Mouse (Mus musculus) intestine, postnatal 0 days (tissue): ENCODE results near the gene Pld4. TPM values are rescaled to one million over a fixed set of nuclear protein-coding genes. Genes with fewer than 3 reads are reported as not detected.

ENCODE experiments used
- ATAC-seq: fragments of 200-750 bp; cut with Nextera tagmentation; 2 replicates; pipeline ENCODE4 v1.8.0; 2017; ENCODE audit warnings: mild to moderate bottlenecking, moderate TSS enrichment, moderate library complexity
- H3K27ac ChIP-seq: fragments of 300-500 bp; sonication (generic); 2 replicates; pipeline ENCODE4 v1.5.1; 2014; ENCODE audit warnings: mild to moderate bottlenecking, low read depth, low read length, moderate library complexity
- H3K27me3 ChIP-seq: fragments of 300-500 bp; sonication (generic); replicated peaks from 2 replicates; pipeline ENCODE4 v1.6.1; 2014; ENCODE audit warnings: low read length, mixed read lengths; ENCODE audit not compliant: control insufficient read depth, insufficient read depth
- H3K36me3 ChIP-seq: fragments of 300-500 bp; sonication (generic); 2 replicates; pipeline ENCODE4 v1.6.1; 2014; ENCODE audit warnings: mild to moderate bottlenecking, moderate library complexity; ENCODE audit not compliant: control insufficient read depth, insufficient read depth
- H3K4me1 ChIP-seq: fragments of 300-500 bp; sonication (generic); replicated peaks from 2 replicates; pipeline ENCODE4 v1.6.1; 2014; ENCODE audit warnings: antibody characterized with exemption, low read length, mixed read lengths; ENCODE audit not compliant: control insufficient read depth, insufficient read depth
- H3K4me2 ChIP-seq: fragments of 300-500 bp; sonication (generic); replicated peaks from 2 replicates; pipeline ENCODE4 v1.6.1; 2014; ENCODE audit warnings: low read depth, mild to moderate bottlenecking, moderate library complexity
- H3K4me3 ChIP-seq: fragments of 300-500 bp; sonication (generic); 2 replicates; pipeline ENCODE4 v1.5.1; 2014; ENCODE audit warnings: low read depth, low read length
- H3K9ac ChIP-seq: fragments of 300-500 bp; sonication (generic); 2 replicates; pipeline ENCODE4 v1.6.1; 2014; ENCODE audit warnings: mild to moderate bottlenecking, low read depth, low read length
- H3K9me3 ChIP-seq: fragments of 300-500 bp; sonication (generic); 2 replicates; pipeline ENCODE4 v1.6.1; 2016; ENCODE audit warnings: mixed run types; ENCODE audit not compliant: control insufficient read depth
- CTCF ChIP-seq: sonication (generic); IDR thresholded peaks from 2 replicates; pipeline ENCODE4 v1.5.1; 2016; ENCODE audit warnings: low read depth, mild to moderate bottlenecking, control low read depth, antibody characterized with exemption, moderate library complexity
- WGBS: fragments of 180-500 bp; shearing (Covaris S2); extraction: QIAGEN DNeasy Blood & Tissue Kit; methylation state at CpG from one replicate; pipeline ENCODE4 v1.1.7; 2014; 5-methylcytosine and 5-hydroxymethylcytosine counted together
- polyA plus RNA-seq: library from polyadenylated mRNA; unstranded; fragments of >200 nt; fragmentation: Nextera tagmentation; extraction: Ambion mirVana; gene quantifications from 2 replicates; pipeline ENCODE4 v1.2.1, GENCODE M21; 2015

Gene Pld4
- polyA plus RNA-seq, 1 experiment from 2014 or later: 6.7 TPM

DNA sequence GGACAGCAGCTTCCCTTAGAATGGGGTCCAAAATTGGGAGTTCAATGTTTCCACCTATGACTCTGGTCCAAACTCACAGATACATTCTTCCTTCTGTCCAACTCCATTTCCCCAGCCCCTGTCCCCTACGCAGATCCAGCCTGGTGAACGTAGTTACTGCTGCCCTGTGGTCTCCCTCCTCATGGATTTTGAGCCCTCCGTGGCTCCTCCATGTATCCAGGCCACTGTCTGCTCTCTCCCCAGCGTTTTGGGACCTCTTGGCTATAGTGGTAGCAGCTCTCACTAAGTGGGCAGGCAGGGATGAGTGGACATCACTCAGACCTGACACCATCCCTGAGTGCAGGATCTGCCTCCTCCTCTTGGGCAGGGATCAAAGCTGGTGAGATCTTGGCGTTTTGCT is 38.3 kb downstream of the Pld4 start:
- Histone ChIP-seq H3K36me3 (no peaks in the 10 kb centered on the region), H3K27me3 (peaks cover 17% of the 10 kb centered on the region), H3K4me1 (0 out of 2 replicates have a peak, but pooled peaks cover 5% of the 10 kb centered on the region), H3K4me3 (no peak overlapping the region), H3K9ac (no peak overlapping the region), H3K9me3 (no peaks in the 10 kb centered on the region), H3K4me2 (no peak overlapping the region), H3K27ac (no peak overlapping the region)
- no peak for TF ChIP-seq CTCF
- 60% methylated on average over 5 of the region's 5 CpGs for WGBS
- no peak for ATAC-seq

DNA sequence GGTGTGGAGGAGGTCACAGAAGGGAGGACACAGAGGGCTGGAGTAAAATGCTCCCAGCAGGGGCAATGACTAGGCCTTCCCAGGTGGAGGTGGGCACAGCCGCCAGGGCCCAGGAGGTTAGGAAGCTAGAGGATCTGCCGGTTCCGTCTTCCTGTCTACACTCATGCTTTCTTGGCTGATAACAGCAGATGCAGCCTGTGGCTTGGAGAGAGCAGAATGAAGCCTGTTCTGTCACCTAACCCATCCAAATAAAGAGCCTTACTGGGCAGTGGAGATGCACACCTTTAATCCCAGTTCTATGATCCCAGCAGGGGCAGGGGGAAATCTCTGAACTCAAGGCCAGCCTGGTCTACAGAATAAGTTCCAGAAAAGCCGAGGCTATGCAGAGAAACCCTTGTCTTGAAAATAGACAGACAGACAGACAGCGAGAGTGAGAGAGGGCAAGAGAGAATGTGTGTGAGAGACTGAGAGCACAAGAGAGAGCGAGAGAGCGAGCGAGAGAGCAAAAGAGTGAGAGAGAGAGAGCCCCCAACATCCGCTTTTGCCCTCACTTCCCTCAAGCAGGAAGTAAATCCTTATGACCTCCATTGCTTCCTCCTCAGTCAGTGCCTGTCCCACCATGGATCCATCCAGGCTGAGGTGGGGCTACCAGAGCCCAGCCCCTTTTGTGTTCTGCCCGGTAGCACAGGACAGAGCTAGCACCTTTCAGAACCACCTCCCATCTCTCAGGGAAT is 38.9 kb downstream of the Pld4 start:
- ATAC-seq: no peak
- H3K27ac ChIP-seq: no peak overlapping the region
- no peak for TF ChIP-seq CTCF
- 89% methylated on average over 10 of the region's 10 CpGs for WGBS
- no peak overlapping the region for H3K9ac ChIP-seq
- 0 out of 2 replicates have a peak, but pooled peaks cover 3% of the 10 kb centered on the region for H3K4me1 ChIP-seq
- no peaks in the 10 kb centered on the region for H3K36me3 ChIP-seq
- H3K4me2 ChIP-seq: no peak overlapping the region
- peaks cover 17% of the 10 kb centered on the region for H3K27me3 ChIP-seq
- no peak overlapping the region for H3K4me3 ChIP-seq
- no peaks in the 10 kb centered on the region for H3K9me3 ChIP-seq

DNA sequence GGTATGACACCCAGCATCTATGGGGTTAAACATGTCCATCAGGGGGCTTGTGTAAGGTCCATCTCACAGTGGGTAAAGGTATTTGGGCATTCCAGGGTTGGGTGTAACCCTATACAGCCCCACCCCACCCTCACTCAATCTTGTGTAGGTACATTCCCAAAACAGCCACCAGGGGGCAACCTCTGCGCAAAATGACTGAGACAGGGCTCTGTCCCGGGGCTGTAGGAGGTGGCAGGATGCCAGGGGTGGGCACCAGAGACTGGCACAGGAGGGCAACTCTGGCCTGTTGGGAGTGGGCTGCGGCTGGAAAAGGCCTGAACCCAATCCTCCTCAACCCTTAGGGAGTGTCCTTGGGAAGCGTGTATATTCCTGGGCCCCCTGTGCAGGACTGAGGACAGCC is 40.0 kb downstream of the Pld4 start:
- Histone ChIP-seq H3K9ac (no peak overlapping the region), H3K36me3 (no peaks in the 10 kb centered on the region), H3K27me3 (peaks cover 14% of the 10 kb centered on the region), H3K27ac (no peak overlapping the region), H3K4me2 (no peak overlapping the region), H3K9me3 (no peaks in the 10 kb centered on the region), H3K4me1 (0 out of 2 replicates have a peak, but pooled peaks cover 3% of the 10 kb centered on the region), H3K4me3 (no peak overlapping the region)
- 12% methylated on average over 4 of the region's 4 CpGs for WGBS
- TF ChIP-seq CTCF: peak; percentile 86
- peak; percentile 45; the same call in 1 of the 2 replicates for ATAC-seq

DNA sequence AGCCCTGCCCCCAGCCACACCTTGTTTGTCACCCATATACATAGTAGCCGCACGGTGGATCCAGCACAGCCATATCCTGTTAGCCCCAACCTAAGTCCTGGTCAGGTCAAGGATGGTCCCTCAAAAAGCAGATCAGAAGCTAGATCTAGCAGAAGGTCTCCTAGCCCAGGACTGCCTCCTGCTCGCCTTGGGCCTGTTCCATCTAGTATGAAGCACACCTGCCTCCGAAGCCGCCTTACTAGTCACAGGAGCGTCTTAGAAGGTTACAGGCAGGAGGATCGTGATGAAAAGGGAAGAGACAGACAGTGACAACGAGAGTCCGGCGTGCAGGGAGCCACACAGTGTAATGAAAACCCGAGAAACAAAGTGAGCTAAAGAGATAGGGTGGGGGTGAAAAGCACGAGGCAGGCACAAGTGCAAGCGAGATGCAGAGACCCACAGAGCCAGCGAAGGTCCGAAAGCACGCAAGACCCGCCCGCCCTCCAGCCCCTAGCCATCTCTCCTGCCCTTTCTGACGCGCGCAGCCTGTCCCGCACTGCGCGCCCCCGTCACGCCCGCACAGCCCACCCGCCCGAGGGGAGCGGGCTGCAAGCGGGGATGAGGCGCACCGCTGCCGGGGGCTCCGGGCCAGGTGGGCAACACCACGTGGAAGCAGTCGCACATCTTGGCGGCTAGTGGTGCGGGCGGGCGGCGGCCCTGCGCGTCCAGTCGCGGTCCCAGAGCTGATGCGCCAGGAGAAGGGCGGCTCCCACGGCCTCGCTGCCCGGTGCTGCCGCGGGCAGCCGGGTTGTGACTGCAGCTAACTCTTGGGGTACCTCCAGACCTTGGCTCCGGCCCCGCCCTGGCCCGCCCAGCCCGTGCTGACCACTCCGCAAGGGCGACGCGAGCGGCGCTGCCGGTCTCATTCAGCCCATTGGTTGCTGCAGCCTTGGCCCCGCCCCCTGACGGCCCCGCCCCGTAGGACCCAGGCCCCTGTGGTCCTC is 41.7 kb downstream of the Pld4 start, which contains the start of gene Ahnak2:
TSS of gene Ahnak2 (minus strand) at position 794 of the 983 bp plus-strand sequence.
- peaks cover 14% of the 10 kb centered on the region for H3K27me3 ChIP-seq
- peak within 1 kb of the TSS; percentile 46 for H3K4me3 ChIP-seq
- H3K9ac ChIP-seq: no peak within 1 kb of the TSS; the same call in 1 of the 2 replicates
- ATAC-seq: 0 out of 2 replicates have a peak, but pooled peaks have one; percentile 13
- H3K9me3 ChIP-seq: no peaks in the 10 kb centered on the region
- H3K4me1 ChIP-seq: 0 out of 2 replicates have a peak, but pooled peaks cover 3% of the 10 kb centered on the region
- H3K27ac ChIP-seq: no peak within 1 kb of the TSS
- WGBS: 2% methylated on average over 67 of the region's 69 CpGs
- TF ChIP-seq CTCF: no peak
- no peaks in the 10 kb centered on the region for H3K36me3 ChIP-seq
- peak within 1 kb of the TSS; percentile 97 for H3K4me2 ChIP-seq

DNA sequence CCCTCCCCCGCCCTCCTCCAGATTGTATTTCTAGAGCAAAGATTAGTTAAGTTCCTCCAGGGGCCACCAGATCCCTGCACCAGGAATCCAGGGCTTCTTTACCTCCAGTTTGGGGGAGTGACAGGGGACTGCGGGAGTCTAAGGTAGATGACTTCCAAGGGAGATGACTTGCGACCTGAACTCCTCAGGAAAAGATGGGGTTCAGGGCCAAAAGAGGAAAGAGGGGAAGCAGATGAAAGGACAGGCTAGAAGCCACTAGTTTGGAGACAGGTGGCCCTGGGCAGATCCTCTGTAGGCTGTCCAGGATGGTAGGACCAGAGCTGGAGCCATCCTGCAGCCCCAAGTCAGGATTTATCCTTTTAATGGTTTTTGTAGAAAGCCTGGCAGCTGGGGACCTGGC is 42.5 kb downstream of the Pld4 start:
- Histone ChIP-seq H3K27ac (no peak overlapping the region), H3K9ac (no peak overlapping the region), H3K36me3 (no peaks in the 10 kb centered on the region), H3K9me3 (no peaks in the 10 kb centered on the region), H3K4me1 (0 out of 2 replicates have a peak, but pooled peaks cover 3% of the 10 kb centered on the region), H3K27me3 (peaks cover 14% of the 10 kb centered on the region), H3K4me3 (no peak overlapping the region), H3K4me2 (peak overlapping the region; percentile 97; the same call in 1 of the 2 replicates)
- ATAC-seq: no peak
- WGBS: 30% methylated on average over 3 of the region's 3 CpGs
- no peak for TF ChIP-seq CTCF

DNA sequence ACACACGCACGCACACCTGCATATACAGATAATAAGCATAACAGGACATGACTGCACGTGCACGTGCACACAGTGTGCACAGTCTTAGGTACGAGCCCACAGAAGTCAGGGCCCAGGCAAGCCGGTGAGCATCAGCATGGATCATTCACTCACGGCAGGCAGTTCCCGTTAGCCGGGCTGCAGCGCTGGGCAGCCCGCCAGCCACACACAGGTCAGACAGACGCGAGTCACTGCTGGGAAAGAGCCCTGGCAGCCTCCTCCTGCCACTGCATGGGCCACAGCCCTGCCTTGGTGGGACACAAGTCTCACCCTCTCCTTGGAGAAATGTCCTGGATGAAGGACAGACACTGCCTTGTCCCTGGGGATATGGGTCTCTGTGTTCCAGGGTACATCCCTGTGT is 43.6 kb downstream of the Pld4 start:
- no peak for ATAC-seq
- WGBS: 46% methylated on average over 13 of the region's 13 CpGs
- no peak overlapping the region for H3K4me2 ChIP-seq

More for the DNA sequence above, 43.6 kb downstream of the Pld4 start:
- Histone ChIP-seq H3K27ac (no peak overlapping the region), H3K4me1 (no peaks in the 10 kb centered on the region), H3K9me3 (no peaks in the 10 kb centered on the region), H3K36me3 (no peaks in the 10 kb centered on the region), H3K4me3 (no peak overlapping the region), H3K9ac (no peak overlapping the region), H3K27me3 (peaks cover 14% of the 10 kb centered on the region)
- no peak for TF ChIP-seq CTCF
